Mouse (Mus musculus): Measurements from ENCODE around the gene Pdcd10.

DNA sequence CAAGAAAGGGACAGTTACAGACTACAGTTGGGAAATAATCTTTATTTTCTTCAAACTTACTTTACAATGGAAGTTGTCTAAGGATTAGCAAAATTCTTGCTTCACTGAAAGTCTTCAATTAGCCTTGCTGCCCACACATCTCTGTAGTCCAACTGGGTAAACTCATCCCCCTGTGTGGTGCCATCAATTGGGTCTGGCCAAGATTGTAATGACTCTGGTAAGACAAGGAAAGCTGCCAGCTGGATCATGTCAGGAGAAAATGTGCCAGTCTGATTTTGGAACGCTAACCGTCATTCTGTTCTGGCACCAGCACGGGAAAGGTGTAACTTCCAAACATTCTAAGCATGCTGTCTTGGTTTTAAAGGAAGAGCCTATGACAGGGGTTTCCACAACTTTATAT lies 26.6 kb upstream of the Pdcd10 start:
- TF ChIP-seq CTCF (IDR thresholded peaks at IDR 0.05; ENCODE audit: low read depth), result no peak
- TF ChIP-seq EP300 (IDR thresholded peaks at IDR 0.05; ENCODE audit: low read depth), result no peak

All from heart, postnatal 0 days (tissue).